Mouse (Mus musculus): ENCODE results near the gene Timmdc1. TPM values are rescaled to one million over a fixed set of nuclear protein-coding genes. Genes with fewer than 3 reads are reported as not detected.

Timmdc1 gene
- 35.4 and 35.7 TPM in 2 replicates for total RNA-seq (2017)

GRCm38 (mm10) chr16:38522129-38523084, at the start of gene Timmdc1:
Timmdc1 (minus strand) TSS chr16:38522663.
- peak; percentile 96 to 98 for ATAC-seq (replicated peaks in 1 of 2; ENCODE audit: insufficient read depth in 1 of 2, low FRiP score in 2 of 2, low TSS enrichment in 1 of 2, low read depth in 1 of 2, poor library complexity in 2 of 2, severe bottlenecking in 2 of 2)

DNA sequence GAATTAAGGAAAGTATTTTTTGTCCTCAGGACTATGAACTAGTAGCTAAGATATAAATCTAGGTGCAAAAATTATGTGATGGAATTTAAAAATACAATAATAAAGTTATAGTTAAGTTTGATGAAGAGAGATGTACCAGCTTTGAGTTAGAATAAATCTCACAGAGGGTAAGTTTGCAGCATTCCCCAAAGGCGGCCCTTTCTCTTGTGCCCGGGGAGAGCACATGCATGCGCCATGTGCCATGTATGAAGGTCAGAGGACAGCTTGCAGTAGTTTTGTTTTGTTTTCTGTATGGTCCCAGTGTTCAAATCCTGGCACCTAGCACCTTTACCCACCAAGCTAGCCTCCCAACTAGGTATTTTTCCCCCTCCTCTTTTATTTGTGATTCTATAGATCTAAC, 49.0 kb upstream of the Timmdc1 start:
- ATAC-seq (replicated peaks in 1 of 2; ENCODE audit: insufficient read depth in 1 of 2, low FRiP score in 2 of 2, low TSS enrichment in 1 of 2, low read depth in 1 of 2, poor library complexity in 2 of 2, severe bottlenecking in 2 of 2) = no peak

DNA sequence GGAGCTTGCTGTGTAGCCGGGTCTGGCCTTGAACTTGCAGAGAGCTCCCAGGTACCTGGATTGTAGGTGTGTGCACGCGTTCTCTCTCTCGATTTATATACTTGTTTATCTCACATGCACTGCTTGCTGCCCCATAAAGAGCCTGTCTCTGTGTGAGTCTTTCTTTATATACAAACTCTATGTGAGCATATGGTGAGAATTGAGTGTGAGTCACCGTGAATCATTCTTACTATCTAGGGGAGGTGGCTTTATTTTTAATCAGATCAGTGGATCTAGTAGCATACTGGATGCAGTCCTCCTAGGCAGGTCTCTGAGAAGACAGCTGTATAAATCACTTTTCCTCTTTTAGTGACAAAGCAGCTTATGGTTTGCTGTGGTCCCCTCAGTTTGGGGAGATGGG, 45.7 kb upstream of the Timmdc1 start:
- no peak for ATAC-seq (replicated peaks in 1 of 2; ENCODE audit: insufficient read depth in 1 of 2, low FRiP score in 2 of 2, low TSS enrichment in 1 of 2, low read depth in 1 of 2, poor library complexity in 2 of 2, severe bottlenecking in 2 of 2)

GRCm38 (mm10) chr16:38563516-38563915, 41.1 kb upstream of the Timmdc1 start:
- ATAC-seq (replicated peaks in 1 of 2; ENCODE audit: insufficient read depth in 1 of 2, low FRiP score in 2 of 2, low TSS enrichment in 1 of 2, low read depth in 1 of 2, poor library complexity in 2 of 2, severe bottlenecking in 2 of 2) = no peak

DNA sequence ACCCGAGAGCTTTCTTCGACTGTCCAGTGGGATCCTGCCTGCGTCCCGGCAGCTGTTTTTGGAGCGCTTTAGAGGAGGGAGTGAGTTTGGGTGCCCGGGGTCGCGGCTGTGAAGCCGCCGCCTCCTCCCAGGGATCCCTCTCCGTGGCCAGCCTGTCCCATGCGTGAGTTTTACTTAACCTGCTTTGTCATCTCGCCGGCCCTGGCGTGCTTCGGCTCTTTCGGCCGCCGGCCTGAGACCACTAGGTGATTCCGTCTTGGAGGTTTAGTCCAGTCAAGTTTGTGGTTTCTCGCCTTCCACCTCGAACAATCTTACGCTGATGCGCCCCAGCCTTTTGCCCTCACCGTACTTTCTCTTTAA, 40.5 kb upstream of the Timmdc1 start:
- peak; percentile 50 to 52 for ATAC-seq (replicated peaks in 1 of 2; ENCODE audit: insufficient read depth in 1 of 2, low FRiP score in 2 of 2, low TSS enrichment in 1 of 2, low read depth in 1 of 2, poor library complexity in 2 of 2, severe bottlenecking in 2 of 2)

- ATAC-seq (replicated peaks in 1 of 2; ENCODE audit: insufficient read depth in 1 of 2, low FRiP score in 2 of 2, low TSS enrichment in 1 of 2, low read depth in 1 of 2, poor library complexity in 2 of 2, severe bottlenecking in 2 of 2) = peak; percentile 98
These were observed 39.9 kb upstream of the Timmdc1 start for GRCm38 (mm10) chr16:38562131-38562967.

DNA sequence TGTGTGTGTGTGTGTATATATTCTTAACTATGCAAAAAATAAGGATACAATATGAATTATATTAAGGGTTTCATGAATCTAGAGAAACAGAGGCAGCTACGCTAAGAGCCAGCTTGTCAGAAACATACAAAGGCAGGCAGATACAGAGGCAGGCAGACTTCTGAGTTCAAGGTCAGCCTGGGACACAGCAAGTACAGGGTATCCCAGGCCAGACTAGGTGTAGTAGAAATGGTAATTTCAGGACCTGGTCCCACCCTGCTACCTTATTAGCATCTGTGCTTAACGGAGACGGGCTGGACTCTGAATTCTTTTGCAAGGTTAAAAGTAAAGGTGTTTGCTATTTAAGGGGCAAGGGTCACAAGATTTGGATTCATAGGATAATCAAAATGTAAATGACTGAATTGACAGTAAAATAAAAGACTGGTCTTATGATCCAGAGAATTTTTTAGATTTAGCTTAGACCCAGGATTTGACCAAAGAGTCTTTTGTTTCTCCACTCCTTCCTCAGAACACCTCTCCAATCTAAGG, 35.8 kb upstream of the Timmdc1 start, which contains the start of gene Tmem39a:
Tmem39a (plus strand) TSS at position 478 of the 528 bp plus-strand sequence.
- ATAC-seq (replicated peaks in 1 of 2; ENCODE audit: insufficient read depth in 1 of 2, low FRiP score in 2 of 2, low TSS enrichment in 1 of 2, low read depth in 1 of 2, poor library complexity in 2 of 2, severe bottlenecking in 2 of 2) = no peak

GRCm38 (mm10) chr16:38555988-38556387, 33.5 kb upstream of the Timmdc1 start:
- ATAC-seq (replicated peaks in 1 of 2; ENCODE audit: insufficient read depth in 1 of 2, low FRiP score in 2 of 2, low TSS enrichment in 1 of 2, low read depth in 1 of 2, poor library complexity in 2 of 2, severe bottlenecking in 2 of 2) = no peak

DNA sequence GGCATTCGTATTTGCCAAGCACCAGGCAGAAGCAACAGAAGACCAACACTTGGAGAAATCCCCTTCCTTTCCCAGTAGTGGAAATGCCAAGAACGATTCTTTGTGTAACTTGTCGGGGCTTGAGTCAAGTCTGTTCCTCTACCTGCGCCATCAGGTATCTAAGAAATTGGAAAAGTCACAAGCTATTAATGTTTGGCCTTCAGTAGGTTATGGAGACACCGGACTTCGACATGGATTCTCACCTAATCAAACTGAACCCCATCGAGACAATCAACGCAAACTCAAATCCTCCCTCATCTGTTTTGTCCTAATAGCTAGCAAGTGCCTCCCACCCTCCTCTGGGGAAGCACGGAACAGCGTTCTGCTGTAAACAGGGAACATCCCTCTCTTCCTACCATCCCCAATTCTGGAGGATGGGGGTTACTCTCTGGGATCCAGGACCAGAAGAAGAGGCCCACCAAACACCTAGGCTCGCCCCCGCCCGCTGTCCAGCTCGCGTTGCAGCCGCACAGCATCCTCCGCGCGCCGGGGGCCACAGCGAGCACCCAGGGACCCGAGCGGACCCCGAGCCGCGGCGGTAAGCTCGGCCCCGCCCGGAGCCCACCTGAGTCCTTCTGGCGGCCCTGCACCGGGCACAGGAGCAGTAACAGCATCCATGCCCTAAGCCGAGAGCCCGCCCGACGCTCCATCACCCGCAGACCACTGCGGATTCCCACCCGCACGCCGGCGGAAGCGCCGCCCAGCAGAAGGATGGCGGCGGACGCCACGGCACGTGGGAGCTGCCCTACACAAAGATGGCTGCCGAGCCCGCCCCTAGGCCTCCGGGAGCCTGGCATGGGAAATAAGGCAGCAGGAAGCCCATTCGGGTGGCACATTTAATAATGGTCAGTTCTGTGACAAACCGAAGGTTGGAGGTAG, 27.3 kb upstream of the Timmdc1 start, which contains the start of gene Poglut1:
Poglut1 (minus strand) TSS at position 780 of the 918 bp plus-strand sequence.
- peak; percentile 89 to 93 for ATAC-seq (replicated peaks in 1 of 2; ENCODE audit: insufficient read depth in 1 of 2, low FRiP score in 2 of 2, low TSS enrichment in 1 of 2, low read depth in 1 of 2, poor library complexity in 2 of 2, severe bottlenecking in 2 of 2)

DNA sequence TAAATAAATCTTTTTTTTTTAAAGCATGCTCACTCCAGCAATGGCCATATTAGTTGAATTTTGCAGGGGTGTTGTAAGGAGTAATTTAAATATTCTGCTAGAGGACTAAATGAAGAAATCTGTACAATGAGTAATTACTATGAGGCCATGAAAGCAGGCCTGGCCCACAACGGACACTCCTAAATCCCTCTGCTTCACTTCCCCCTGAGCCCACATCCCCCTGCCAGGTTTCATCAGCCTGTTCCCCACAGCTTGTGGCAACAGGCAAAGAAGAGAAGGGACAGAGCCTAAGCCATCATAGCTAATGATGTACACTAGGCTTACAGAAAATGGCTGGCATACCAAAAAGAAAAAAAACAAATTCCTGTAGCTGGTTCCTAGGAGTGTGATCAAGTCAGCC, 25.5 kb upstream of the Timmdc1 start:
- ATAC-seq (replicated peaks in 1 of 2; ENCODE audit: insufficient read depth in 1 of 2, low FRiP score in 2 of 2, low TSS enrichment in 1 of 2, low read depth in 1 of 2, poor library complexity in 2 of 2, severe bottlenecking in 2 of 2) = no peak

DNA sequence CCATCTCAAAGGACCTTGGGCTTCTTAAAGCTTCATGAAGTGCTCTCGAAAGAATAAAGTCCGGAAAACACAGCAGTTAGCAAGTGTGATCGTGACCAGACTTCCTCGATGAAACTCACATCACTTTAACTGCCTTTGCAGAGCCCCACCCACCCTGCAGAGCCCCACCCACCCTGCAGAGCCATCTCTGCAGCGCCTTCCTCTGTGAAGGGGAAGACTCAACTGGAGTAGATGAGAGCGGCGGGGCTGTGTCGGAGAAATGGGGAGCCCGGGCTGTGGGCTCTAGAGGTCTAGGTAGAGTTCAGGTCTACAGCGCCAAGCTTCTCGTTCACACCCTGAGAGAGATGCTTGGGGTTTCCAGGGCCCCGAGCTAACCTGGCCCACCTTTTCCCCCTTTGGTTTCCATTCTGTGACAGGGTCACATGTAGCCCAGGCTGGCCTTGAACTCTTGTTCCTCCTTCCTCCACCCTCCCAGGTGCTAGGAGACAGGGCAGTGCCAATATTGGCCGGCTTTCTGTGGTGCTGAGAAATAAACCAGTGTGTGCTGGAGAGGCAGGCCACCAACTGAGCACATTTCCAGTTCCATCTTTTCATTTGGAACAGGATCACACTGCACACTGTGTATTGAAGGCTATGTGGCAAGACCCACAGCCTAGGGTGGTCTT, 16.4 kb upstream of the Timmdc1 start:
- ATAC-seq (replicated peaks in 1 of 2; ENCODE audit: insufficient read depth in 1 of 2, low FRiP score in 2 of 2, low TSS enrichment in 1 of 2, low read depth in 1 of 2, poor library complexity in 2 of 2, severe bottlenecking in 2 of 2) = no peak

DNA sequence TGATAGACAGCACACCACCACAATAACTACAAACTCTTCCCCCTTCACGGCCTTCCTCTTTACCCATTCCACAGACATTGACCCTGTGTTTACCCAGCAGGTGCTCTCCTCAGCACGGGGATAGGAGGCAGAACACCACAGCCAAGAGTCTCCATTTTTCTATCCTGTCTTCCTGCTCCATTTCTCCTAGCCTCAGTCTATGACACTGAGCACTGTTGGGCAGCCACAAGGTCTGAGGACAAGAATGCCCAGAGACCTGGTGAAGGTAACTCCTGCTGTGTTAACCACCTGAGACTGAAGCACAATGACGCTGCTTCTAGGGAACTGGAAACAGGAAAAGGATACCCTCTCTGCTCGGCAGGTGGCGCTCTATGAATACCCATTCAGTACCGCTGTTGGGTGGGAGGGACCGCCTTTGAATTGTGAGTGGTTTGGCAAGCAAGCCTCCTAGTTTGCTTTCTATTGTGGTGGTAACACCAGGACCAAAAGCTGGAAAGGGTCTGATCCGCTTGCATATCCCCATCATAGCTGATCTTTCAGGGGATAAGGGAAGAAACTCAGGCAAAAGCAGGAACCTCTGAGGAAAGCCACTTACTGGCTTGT, 14.2 kb upstream of the Timmdc1 start:
- ATAC-seq (replicated peaks in 1 of 2; ENCODE audit: insufficient read depth in 1 of 2, low FRiP score in 2 of 2, low TSS enrichment in 1 of 2, low read depth in 1 of 2, poor library complexity in 2 of 2, severe bottlenecking in 2 of 2) = peak; percentile 80 to 97

DNA sequence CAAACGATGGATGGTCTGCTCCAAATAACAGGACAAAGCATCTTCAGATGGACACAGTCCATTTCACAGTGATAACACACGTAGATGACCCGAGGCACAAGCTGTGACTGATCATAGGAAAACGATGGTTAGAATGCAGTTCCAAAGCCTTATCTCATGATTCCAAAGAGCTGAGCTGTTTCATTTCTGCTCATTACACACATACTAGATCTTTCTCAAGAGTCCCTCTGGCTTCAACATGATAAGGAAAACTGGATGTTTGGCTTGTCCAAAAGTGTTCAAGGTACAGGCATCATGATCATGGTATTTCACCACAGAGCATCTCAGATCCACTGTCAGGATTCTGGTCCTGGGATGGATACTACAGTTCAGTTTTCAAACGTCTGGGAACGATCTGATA, 3.8 kb upstream of the Timmdc1 start:
- no peak for ATAC-seq (replicated peaks in 1 of 2; ENCODE audit: insufficient read depth in 1 of 2, low FRiP score in 2 of 2, low TSS enrichment in 1 of 2, low read depth in 1 of 2, poor library complexity in 2 of 2, severe bottlenecking in 2 of 2)

- ATAC-seq (replicated peaks in 1 of 2; ENCODE audit: insufficient read depth in 1 of 2, low FRiP score in 2 of 2, low TSS enrichment in 1 of 2, low read depth in 1 of 2, poor library complexity in 2 of 2, severe bottlenecking in 2 of 2) = no peak
These were observed 1.1 kb downstream of the Timmdc1 start for GRCm38 (mm10) chr16:38521211-38521987.

- no peak for ATAC-seq (replicated peaks in 1 of 2; ENCODE audit: insufficient read depth in 1 of 2, low FRiP score in 2 of 2, low TSS enrichment in 1 of 2, low read depth in 1 of 2, poor library complexity in 2 of 2, severe bottlenecking in 2 of 2)
These were observed 3.3 kb downstream of the Timmdc1 start for GRCm38 (mm10) chr16:38519140-38519539.

Data from hematopoietic stem cell, adult 5-6 weeks (primary cell).